Mouse (Mus musculus) layer of hippocampus, adult 18-20 months (tissue): ENCODE measurements around the gene Gm5475. TPM values are rescaled to one million over a fixed set of nuclear protein-coding genes. Genes with fewer than 3 reads are reported as not detected.
"Not testable (repeated sequence)": the region's sequence is repeated elsewhere in the genome, so short reads cannot be mapped to it uniquely, and the experiment has no call there.

Experiments
- DNase-seq, 2 experiments: peaks; one replicate each; pipeline ENCODE4 v3.0.0; 2022; ENCODE audit warnings: low spot score in 2 of 2
- long read RNA-seq: library from polyadenylated mRNA; stranded (forward); transcript quantifications from one replicate; pipeline ENCODE4 v2.0.0, GENCODE M21; 2021
- total RNA-seq, 2 experiments: library from RNA; stranded (reverse); gene quantifications; 2 replicates each; pipeline ENCODE4 v1.2.3; 2021

Gm5475 gene
- total RNA-seq = not detected
- long read RNA-seq = 0 reads

DNA sequence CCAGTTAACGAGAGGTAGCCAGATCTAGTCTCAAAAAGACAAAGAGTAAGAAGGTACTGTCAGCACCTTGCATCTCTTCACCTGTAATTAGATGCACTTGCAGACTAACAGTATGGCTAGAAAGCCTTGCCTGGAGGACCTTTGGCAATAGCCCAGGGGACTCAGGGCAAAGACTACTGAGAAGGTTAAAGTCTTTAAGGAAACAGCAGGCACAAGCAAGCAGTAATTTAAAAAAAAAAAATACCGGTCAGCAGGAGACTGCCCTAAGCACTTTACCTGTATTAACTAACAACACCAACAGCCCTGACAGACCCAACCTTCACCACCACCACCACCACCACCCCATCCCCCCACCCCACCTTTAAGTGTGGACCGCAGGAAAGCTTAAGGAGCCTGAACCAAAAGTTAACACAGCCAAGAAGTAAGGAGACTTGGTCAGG lies at the start of gene Gm5475:
TSS of gene Gm5475 (plus strand) at position 390 of the 440 bp plus-strand sequence.
- DNase-seq = not testable (repeated sequence)

DNA sequence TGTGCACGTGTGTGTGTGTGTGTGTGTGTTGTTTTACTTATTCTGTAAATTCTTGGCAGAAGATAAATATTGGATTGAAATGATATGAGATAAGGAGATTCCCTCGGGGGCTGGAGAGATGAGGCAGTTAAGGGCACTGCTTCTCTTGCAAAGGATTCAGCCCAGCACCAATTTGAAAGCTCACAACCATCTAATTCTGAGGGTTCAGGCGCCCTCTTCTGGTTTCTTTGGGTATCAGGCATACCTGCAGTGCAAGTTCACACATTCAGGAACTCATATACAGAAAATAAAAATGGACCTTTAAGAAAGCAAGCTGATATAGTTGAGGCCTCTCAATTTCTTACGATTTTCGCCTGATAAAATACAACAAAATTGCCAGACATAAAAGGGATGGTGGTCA lies 46.9 kb upstream of the Gm5475 start:
- peak; percentile 56 to 88 for DNase-seq

GRCm38 (mm10) chr15:100377847-100378505 lies 44.0 kb upstream of the Gm5475 start:
- peak; percentile 25 to 69 for DNase-seq

DNA sequence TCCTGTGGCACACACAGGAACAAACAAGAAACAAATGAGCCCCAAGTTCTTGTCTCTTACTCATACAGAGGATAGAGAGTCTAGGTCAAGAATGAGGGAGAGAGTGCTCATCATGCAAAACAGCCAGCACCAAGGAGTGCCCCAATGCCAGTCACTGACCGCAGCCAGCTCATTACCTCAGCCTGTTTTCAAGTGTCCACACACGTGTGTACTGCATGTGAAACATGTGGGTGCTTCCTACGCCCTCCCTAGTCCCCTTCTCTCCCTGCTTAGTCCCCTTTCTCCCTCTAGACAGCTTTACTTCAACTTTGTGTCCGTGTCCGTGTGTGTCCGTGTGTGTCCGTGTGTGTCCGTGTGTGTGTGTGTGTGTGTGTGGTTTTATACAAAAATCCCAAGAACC lies 42.3 kb upstream of the Gm5475 start:
- DNase-seq = no peak

DNA sequence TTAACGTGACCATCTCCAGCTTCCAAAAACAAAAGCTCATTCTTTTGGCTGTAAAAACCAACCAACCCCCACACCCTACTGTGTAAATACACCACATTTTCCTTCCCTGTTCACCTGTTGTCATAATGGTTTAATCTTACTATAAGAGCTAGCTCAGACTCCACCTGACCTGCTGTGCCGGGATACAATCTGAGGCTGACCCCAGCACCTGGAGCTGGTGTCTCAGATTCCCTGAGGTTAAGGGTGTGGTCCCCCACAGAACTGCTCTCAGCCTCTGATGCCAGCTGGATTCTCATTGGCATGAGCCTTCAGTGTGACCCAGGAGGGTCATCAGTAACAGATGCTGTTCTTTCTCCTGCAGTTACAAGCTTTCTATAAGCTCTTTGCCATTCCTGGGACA lies 41.8 kb upstream of the Gm5475 start:
- DNase-seq = no peak

GRCm38 (mm10) chr15:100385705-100386104 lies 36.2 kb upstream of the Gm5475 start:
- no peak for DNase-seq

- DNase-seq = no peak
Observed at GRCm38 (mm10) chr15:100387544-100388223, 34.3 kb upstream of the Gm5475 start.

DNA sequence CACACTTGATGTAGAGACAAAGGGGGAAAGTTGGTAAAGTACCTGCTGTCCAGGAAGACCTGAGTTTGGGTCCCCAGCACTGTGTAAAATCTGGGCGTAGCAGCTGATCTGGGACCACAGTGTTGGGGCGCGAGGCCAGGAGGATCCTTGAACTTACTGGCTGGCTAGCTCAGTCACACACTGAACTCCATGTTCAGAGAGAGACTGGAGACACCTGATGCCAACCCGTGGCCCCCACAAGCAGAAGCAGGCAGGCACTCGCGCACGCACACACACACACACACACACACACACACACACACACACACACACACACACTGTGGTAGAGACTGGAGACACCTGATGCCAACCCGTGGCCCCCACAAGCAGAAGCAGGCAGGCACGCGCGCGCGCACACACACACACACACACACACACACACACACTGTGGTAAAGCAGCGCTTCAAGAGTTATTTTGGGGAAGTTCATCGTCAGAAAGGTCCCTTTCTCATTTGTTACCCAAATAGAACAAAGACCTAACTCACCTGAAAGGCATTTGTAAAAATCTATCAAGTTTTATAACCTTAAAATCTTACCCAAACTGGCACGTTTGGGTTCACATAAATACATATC lies 33.6 kb upstream of the Gm5475 start:
- no peak for DNase-seq

- no peak for DNase-seq
Observed at GRCm38 (mm10) chr15:100388886-100389285, 33.1 kb upstream of the Gm5475 start.

GRCm38 (mm10) chr15:100391066-100391465 lies 30.9 kb upstream of the Gm5475 start:
- no peak for DNase-seq

DNA sequence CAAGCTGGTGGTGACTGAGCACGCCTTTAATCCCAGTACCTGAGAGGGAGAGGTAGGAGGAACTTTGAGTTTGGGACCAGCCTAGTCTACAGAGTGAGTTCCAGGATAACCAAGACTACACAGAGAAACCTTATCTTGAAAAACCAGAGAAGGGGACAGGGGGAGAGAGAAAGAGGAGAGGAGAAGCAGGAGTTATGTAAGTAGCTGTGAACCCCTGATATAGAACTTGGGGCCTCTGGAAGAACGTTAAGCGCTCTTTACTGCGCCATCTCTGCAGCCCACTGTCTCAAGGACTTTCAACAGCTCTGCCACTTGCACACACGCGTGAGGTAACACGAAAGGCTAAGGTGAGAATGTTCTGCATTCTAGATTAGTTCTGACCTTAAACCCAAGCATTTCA lies 30.3 kb upstream of the Gm5475 start:
- no peak for DNase-seq

DNA sequence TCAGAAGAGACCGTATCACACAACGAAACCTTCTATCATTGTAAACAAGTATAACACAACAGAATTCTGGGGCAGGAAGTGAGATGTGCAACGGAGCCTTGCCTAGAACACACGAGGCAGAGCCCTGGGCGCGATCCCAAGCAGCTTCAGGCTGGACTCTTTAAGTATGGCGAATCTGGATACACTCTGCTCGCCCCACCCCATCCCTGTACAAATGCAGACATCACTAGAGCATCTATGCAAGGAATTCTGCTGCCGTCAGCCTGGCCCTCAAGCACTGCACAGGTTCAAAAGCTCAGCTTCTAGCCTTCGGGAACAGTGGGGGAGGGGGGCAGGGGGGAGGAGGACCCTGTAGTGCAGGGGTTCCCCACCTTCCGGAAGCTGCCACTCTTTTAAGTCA lies 28.9 kb upstream of the Gm5475 start:
- DNase-seq = no peak

- no peak for DNase-seq
Observed at GRCm38 (mm10) chr15:100395561-100395960, 26.4 kb upstream of the Gm5475 start.

DNA sequence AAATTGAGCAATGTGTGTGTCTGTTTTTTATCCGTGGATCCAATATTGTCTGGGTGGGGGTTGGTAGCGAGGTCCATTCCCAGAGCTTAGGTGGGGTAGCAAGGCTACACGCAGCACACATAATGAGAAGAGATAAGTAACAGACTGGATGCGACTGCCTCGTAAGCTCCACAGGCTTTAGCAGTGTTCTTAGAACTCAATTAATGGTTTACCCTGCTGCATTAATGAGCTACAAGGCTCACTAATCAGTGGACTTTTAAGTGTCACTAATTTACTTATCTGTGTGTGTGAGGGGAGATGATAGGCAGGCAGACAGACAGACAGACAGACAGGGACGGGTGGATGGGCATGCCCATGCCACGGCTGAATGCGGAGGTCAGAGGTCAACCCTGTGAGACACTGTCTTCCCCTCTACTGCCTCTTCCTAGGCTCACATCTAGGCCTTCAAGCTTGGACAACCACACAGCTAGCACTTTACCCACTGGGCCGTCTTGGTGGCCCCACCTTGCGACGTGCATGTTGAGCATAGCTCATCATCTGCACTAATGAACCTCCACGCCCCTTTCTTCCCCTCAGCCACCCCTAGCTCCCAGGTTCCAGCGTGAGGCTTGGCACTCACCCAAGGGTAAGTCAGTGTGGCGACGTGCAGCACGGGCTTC lies 21.2 kb upstream of the Gm5475 start:
- no peak for DNase-seq

DNA sequence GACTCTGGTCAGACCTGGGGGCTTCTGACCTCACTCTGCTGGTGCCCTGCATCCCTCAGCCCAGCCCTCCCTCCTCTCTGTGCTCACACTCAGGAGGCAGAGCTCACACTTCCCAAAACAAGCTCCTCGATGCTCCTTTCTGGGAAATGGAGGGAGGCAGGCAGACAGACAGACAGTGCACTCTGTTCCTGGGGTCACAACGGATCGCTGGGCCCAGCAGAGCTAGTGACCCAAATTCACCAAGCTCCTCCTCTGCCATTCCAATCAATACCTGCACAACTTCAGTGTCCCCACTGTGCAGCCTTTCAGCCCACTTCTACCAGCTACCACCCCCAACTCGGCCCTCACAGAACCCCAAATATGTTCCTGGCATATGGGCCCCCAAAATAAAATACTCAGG lies 20.1 kb upstream of the Gm5475 start:
- no peak for DNase-seq

- no peak for DNase-seq
Observed at GRCm38 (mm10) chr15:100402347-100402746, 19.6 kb upstream of the Gm5475 start.

- DNase-seq = no peak
Observed at GRCm38 (mm10) chr15:100402798-100403197, 19.1 kb upstream of the Gm5475 start.

GRCm38 (mm10) chr15:100403318-100404000 lies 18.5 kb upstream of the Gm5475 start:
- no peak for DNase-seq

DNA sequence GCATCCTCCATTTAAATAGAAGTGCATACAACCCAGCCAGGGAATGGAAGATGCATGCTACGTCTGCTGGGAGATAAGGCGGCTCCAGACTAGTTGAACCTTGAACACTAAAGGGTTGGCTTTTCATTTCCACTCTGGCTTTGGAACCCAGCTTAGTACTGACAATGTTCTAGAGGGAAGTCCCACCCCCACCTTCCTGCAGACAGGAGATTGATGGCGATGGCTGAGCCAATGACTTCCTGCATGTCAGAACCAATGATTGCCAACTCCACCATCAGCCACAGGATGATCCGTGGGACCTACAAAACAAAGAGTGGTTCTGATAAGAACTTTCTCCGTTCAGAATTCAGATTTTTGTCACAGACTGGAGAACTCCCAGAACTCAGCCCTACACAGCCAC lies 15.9 kb upstream of the Gm5475 start:
- no peak for DNase-seq

DNA sequence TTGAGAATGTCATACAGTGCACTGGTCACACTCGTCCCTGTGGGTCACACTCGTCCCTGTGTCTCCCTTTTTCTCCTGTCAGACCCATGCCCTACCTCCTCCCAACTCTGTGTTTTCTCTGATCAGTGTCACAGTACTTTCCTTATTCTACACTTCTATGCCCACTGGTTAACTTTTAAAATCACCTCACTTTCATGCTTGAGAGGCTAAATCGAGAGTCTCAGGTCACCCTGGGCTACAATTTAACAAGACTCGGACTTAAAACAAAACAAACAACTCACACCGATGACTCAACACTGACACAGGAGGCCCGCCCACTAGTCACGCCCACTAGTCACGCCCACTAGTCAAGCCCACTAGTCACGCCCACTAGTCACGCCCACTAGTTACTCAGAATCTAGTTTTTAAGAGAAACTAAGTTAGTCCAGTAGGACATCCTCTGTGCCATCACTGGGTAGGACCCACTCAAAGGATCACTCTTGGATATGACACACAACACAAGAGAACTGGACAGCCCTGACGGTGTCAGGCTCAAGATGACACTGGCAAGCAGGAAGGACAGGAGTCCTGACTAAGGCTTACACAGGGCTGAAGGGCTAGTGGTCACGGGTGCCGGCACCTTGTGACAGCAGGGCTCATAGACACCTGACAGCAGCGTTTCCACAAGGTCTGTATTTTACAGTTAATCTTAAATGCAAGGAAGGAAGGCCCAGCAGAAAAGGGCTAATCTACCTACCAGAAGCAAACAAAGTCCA lies 10.9 kb upstream of the Gm5475 start:
- no peak for DNase-seq

GRCm38 (mm10) chr15:100411731-100412130 lies 10.2 kb upstream of the Gm5475 start:
- no peak for DNase-seq
